Mouse (Mus musculus): Measurements from ENCODE around the gene Gspt1. TPM values are rescaled to one million over a fixed set of nuclear protein-coding genes. Genes with fewer than 3 reads are reported as not detected.

Gspt1 gene
- total and polyA plus RNA-seq, 3 experiments: 84.4 to 547 (median 376) TPM

- H3K36me3 ChIP-seq (ENCODE audit: control insufficient read depth in 1 of 2, insufficient read depth in 2 of 2, low read length in 2 of 2): peaks cover 18 to 27% of the 10 kb centered on the region in 2 experiments
- H3K9me3 ChIP-seq (replicated peaks; ENCODE audit: insufficient read depth, low read length): no peaks in the 10 kb centered on the region
- peaks cover 0 to 9% of the 10 kb centered on the region in 2 experiments; a peak in 2 of 4 replicates for H3K4me1 ChIP-seq (ENCODE audit: control insufficient read depth in 1 of 2, insufficient read depth in 2 of 2, low read length in 2 of 2)
- DNase-seq (ENCODE audit: low read depth, low spot score): no peak
- no peaks in the 10 kb centered on the region for H3K27me3 ChIP-seq (ENCODE audit: control insufficient read depth in 1 of 2, insufficient read depth in 2 of 2, low read length in 2 of 2)
- H3K4me3 ChIP-seq (ENCODE audit: control insufficient read depth in 1 of 2, insufficient read depth in 1 of 2, low read depth in 2 of 2, low read length in 2 of 2): no peak overlapping the region
- TF ChIP-seq SMC3 (IDR thresholded peaks at IDR 0.05; ENCODE audit: low read depth, low read length) (no peak), KAT2A (conservative IDR thresholded peaks at IDR 0.05; ENCODE audit: low read depth, low read length) (no peak), SIN3A (IDR thresholded peaks at IDR 0.05; ENCODE audit: low read length) (no peak), MAZ (IDR thresholded peaks at IDR 0.05; ENCODE audit: low read depth, low read length) (no peak), USF1 (IDR thresholded peaks at IDR 0.05; ENCODE audit: low read depth, low read length) (no peak), RAD21 (IDR thresholded peaks at IDR 0.05; ENCODE audit: low read depth, low read length) (no peak), CHD2 (IDR thresholded peaks at IDR 0.05; ENCODE audit: low read length) (no peak), ZC3H11A (IDR thresholded peaks at IDR 0.05; ENCODE audit: low read depth, low read length) (no peak), EP300 (IDR thresholded peaks at IDR 0.05; ENCODE audit: low read depth in 1 of 2, low read length in 2 of 2) (no peak), MEF2A (IDR thresholded peaks at IDR 0.05; ENCODE audit: extremely low read depth, insufficient replicate concordance, low read depth, low read length, poor library complexity, severe bottlenecking) (no peak), ZKSCAN1 (IDR thresholded peaks at IDR 0.05; ENCODE audit: low read depth, low read length) (no peak), UBTF (IDR thresholded peaks at IDR 0.05; ENCODE audit: borderline replicate concordance, insufficient read depth, low read depth, low read length) (no peak), MAX (IDR thresholded peaks at IDR 0.05; ENCODE audit: low read length) (no peak)
- no peak overlapping the region for H3K27ac ChIP-seq (ENCODE audit: control insufficient read depth, low read depth, low read length)
- no peak overlapping the region for H3K9ac ChIP-seq (ENCODE audit: control insufficient read depth, low read depth, low read length, poor library complexity, severe bottlenecking)
- peaks cover 84% of the 10 kb centered on the region for H3K79me2 ChIP-seq (ENCODE audit: control insufficient read depth, insufficient read depth, low read length, poor library complexity)
Observed at GRCm38 (mm10) chr16:11245767-11246166, 8.4 kb downstream of the Gspt1 start.

- peaks cover 9 to 29% of the 10 kb centered on the region in 2 experiments for H3K36me3 ChIP-seq (ENCODE audit: control insufficient read depth in 1 of 2, insufficient read depth in 2 of 2, low read length in 2 of 2)
- H3K27ac ChIP-seq (ENCODE audit: control insufficient read depth, low read depth, low read length): no peak overlapping the region
- no peak overlapping the region for H3K9ac ChIP-seq (ENCODE audit: control insufficient read depth, low read depth, low read length, poor library complexity, severe bottlenecking)
- H3K79me2 ChIP-seq (ENCODE audit: control insufficient read depth, insufficient read depth, low read length, poor library complexity): peaks cover 73% of the 10 kb centered on the region
- no peak for DNase-seq (ENCODE audit: low read depth, low spot score)
- peaks cover 0 to 4% of the 10 kb centered on the region in 2 experiments; a peak in 2 of 4 replicates for H3K4me1 ChIP-seq (ENCODE audit: control insufficient read depth in 1 of 2, insufficient read depth in 2 of 2, low read length in 2 of 2)
- TF ChIP-seq ELF1 (IDR thresholded peaks at IDR 0.05; ENCODE audit: low read depth, low read length) (no peak), TCF12 (IDR thresholded peaks at IDR 0.05; ENCODE audit: low read depth, low read length) (no peak), ETS1 (IDR thresholded peaks at IDR 0.05; ENCODE audit: low read depth, low read length) (no peak), HCFC1 (IDR thresholded peaks at IDR 0.05; ENCODE audit: low read depth, low read length) (no peak), NRF1 (IDR thresholded peaks at IDR 0.05; ENCODE audit: insufficient read depth, low read depth, low read length, poor library complexity, severe bottlenecking) (no peak), MEF2A (IDR thresholded peaks at IDR 0.05; ENCODE audit: extremely low read depth, insufficient replicate concordance, low read depth, low read length, poor library complexity, severe bottlenecking) (no peak), MXI1 (IDR thresholded peaks at IDR 0.05; ENCODE audit: low read depth, low read length) (no peak), ZNF384 (IDR thresholded peaks at IDR 0.05; ENCODE audit: low read depth, low read length) (no peak), MAX (IDR thresholded peaks at IDR 0.05; ENCODE audit: low read length) (no peak), POLR2AphosphoS2 (IDR thresholded peaks at IDR 0.05; ENCODE audit: low read length) (no peak), MYB (IDR thresholded peaks at IDR 0.05; ENCODE audit: low read depth, low read length) (no peak), RCOR1 (IDR thresholded peaks at IDR 0.05; ENCODE audit: low read depth, low read length) (no peak), SMC3 (IDR thresholded peaks at IDR 0.05; ENCODE audit: low read depth, low read length) (no peak), POLR2AphosphoS5 (IDR thresholded peaks at IDR 0.05; ENCODE audit: borderline replicate concordance, low read depth, low read length) (no peak), UBTF (IDR thresholded peaks at IDR 0.05; ENCODE audit: borderline replicate concordance, insufficient read depth, low read depth, low read length) (no peak), JUND (IDR thresholded peaks at IDR 0.05; ENCODE audit: low read depth, low read length) (no peak), EP300 (IDR thresholded peaks at IDR 0.05; ENCODE audit: low read depth in 1 of 2, low read length in 2 of 2) (no peak), CTCF (IDR thresholded peaks at IDR 0.05 in 2 of 3, conservative IDR thresholded peaks at IDR 0.05 in 1 of 3; ENCODE audit: control insufficient read depth in 1 of 3, insufficient read depth in 1 of 3, low read depth in 2 of 3, low read length in 3 of 3, poor library complexity in 1 of 3, severe bottlenecking in 1 of 3) (no peak), MAZ (IDR thresholded peaks at IDR 0.05; ENCODE audit: low read depth, low read length) (no peak), POLR2A (IDR thresholded peaks at IDR 0.05; ENCODE audit: control insufficient read depth in 1 of 2, insufficient read depth in 1 of 2, low read depth in 1 of 2, low read length in 2 of 2, poor library complexity in 1 of 2) (no peak)
- H3K4me3 ChIP-seq (ENCODE audit: control insufficient read depth in 1 of 2, insufficient read depth in 1 of 2, low read depth in 2 of 2, low read length in 2 of 2): no peak overlapping the region
- no peaks in the 10 kb centered on the region for H3K9me3 ChIP-seq (replicated peaks; ENCODE audit: insufficient read depth, low read length)
- H3K27me3 ChIP-seq (ENCODE audit: control insufficient read depth in 1 of 2, insufficient read depth in 2 of 2, low read length in 2 of 2): no peaks in the 10 kb centered on the region
Observed at GRCm38 (mm10) chr16:11242401-11242800, 11.7 kb downstream of the Gspt1 start.

Measured in MEL (cell line).